In the genomic region with DNA sequence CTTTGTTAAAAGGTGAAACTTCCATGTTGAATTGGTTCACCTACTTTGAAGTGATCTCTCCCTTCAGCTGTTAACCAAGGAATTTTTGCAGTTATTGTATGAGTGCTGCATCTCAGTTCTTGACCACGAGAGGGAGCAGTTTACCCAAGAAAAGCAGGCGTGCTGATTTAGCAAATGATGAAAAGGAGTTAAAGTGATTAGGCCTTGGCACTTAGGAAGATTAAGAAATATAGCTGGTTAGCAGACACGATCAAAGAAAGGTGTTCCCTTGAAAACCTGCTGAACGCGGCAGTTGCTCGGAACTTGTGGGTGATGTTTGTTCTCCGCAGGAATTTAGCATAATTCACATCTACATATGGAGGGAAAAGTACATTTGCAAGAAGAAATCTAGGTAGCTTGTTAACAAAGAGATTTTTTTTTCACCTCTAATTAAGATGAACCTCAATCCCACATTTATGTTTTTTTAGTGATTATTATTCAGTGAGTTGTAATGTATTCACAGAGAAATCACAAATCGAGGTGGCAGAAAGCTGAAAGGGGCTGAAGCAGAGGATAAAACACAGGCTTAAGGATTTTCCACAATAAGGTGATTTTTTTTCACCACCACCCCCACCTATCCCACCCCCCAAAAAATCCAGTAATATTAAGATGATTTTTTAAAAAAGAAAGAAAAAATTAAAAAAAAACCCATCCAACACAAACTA, we compare ENCODE assay signal across 8 mouse cellular contexts.
A peak's percentile ranks its signal among the peaks of the same experiment; 100 is the strongest.
DNase-seq lines count a peak whose midpoint lies in the region; ATAC-seq lines count a peak whose summit lies in the region.
"Had no signal": no experiment of that assay in that cellular context is flagged by ENCODE, and none has a peak within 500 bp of the region (broad histone marks: within the 10 kb centered on the region; RNA-seq: fewer than 3 reads in every experiment).

No protein-coding gene starts in this region.

- peak; percentile 48 for ATAC-seq in forebrain, embryonic 11.5 days (replicated peaks; ENCODE audit: low FRiP score)
- no peak for ATAC-seq in limb, embryonic 13.5 days (ENCODE audit: low FRiP score, low read depth)

- H3K36me3 ChIP-seq in forebrain, embryonic 11.5 days (ENCODE audit: control insufficient read depth, insufficient read depth, low read length), result no peaks in the 10 kb centered on the region
- H3K36me3 ChIP-seq in limb, embryonic 13.5 days, result peaks cover 20% of the 10 kb centered on the region

- H3K4me1 ChIP-seq in forebrain, embryonic 11.5 days (replicated peaks; ENCODE audit: control insufficient read depth, insufficient read depth, low read length), result no peaks in the 10 kb centered on the region; the same call in 1 of the 2 replicates
- peaks cover 33% of the 10 kb centered on the region for H3K4me1 ChIP-seq in limb, embryonic 13.5 days

- H3K4me2 ChIP-seq in forebrain, embryonic 11.5 days (ENCODE audit: low read depth, low read length, severe bottlenecking), result no peak overlapping the region
- peak overlapping the region; percentile 32; the same call in 1 of the 2 replicates for H3K4me2 ChIP-seq in limb, embryonic 13.5 days (replicated peaks)
- H3K4me2 ChIP-seq: embryonic facial prominence, embryonic 15.5 days had no signal

- H3K9me3 ChIP-seq in forebrain, embryonic 11.5 days (ENCODE audit: control insufficient read depth, low read length), result no peaks in the 10 kb centered on the region
- no peaks in the 10 kb centered on the region for H3K9me3 ChIP-seq in limb, embryonic 13.5 days
- H3K9me3 ChIP-seq: embryonic facial prominence, embryonic 15.5 days had no signal

- 22% methylated on average over 8 of the region's 8 CpGs for WGBS in forebrain, embryonic 11.5 days
- WGBS in limb, embryonic 13.5 days, result 15% methylated on average over 8 of the region's 8 CpGs

- H3K4me3 ChIP-seq in forebrain, embryonic 11.5 days (ENCODE audit: low read depth, low read length), result no peak overlapping the region
- no peak overlapping the region for H3K4me3 ChIP-seq in limb, embryonic 13.5 days
- H3K4me3 ChIP-seq: embryonic facial prominence, embryonic 15.5 days had no signal

- peak; percentile 7 for DNase-seq in thymus, postnatal 14 days
- no peak for DNase-seq in thymus, postnatal 36 days
- peak; percentile 76 for DNase-seq in brain, embryonic 18.5 days (ENCODE audit: low read depth, low spot score)
- peak; percentile 73 for DNase-seq in forebrain, embryonic 11.5 days (ENCODE audit: low spot score)
- DNase-seq in kidney, adult 9 months, result peak; percentile 57
- DNase-seq in right cerebral cortex, adult 18-20 months, result peak; percentile 56

- no peak overlapping the region for H3K27ac ChIP-seq in forebrain, embryonic 11.5 days (ENCODE audit: low read depth, low read length)
- H3K27ac ChIP-seq in limb, embryonic 13.5 days, result no peak overlapping the region

- no peak overlapping the region for H3K9ac ChIP-seq in forebrain, embryonic 11.5 days (ENCODE audit: low read length)
- H3K9ac ChIP-seq in limb, embryonic 13.5 days, result no peak overlapping the region
- H3K9ac ChIP-seq: embryonic facial prominence, embryonic 15.5 days had no signal

- no peaks in the 10 kb centered on the region for H3K27me3 ChIP-seq in forebrain, embryonic 11.5 days (ENCODE audit: control insufficient read depth, insufficient read depth, low read length)
- no peaks in the 10 kb centered on the region for H3K27me3 ChIP-seq in limb, embryonic 13.5 days
- H3K27me3 ChIP-seq: embryonic facial prominence, embryonic 15.5 days had no signal

Comparison
In these comparisons a context has a peak if more than half of its experiments do, and no peak if none do; other contexts are left out.
1. DNase-seq: peak in thymus, postnatal 14 days (single experiment), brain, embryonic 18.5 days (single experiment), forebrain, embryonic 11.5 days (single experiment), kidney, adult 9 months (single experiment) and right cerebral cortex, adult 18-20 months (single experiment); none in thymus, postnatal 36 days (0 of 2).